Mouse (Mus musculus): Measurements from ENCODE around the gene Dnah6. TPM values are rescaled to one million over a fixed set of nuclear protein-coding genes. Genes with fewer than 3 reads are reported as not detected.

Dnah6 gene
- polyA plus RNA-seq, 1 experiment from 2014 or later: 0.04 TPM

GRCm38 (mm10) chr6:73003601-73004000 is 217.8 kb downstream of the Dnah6 start:
- H3K4me1 ChIP-seq: no peaks in the 10 kb centered on the region
- no peak for DNase-seq (ENCODE audit: low spot score)
- H3K9me3 ChIP-seq: no peaks in the 10 kb centered on the region
- no peaks in the 10 kb centered on the region for H3K36me3 ChIP-seq (replicated peaks)
- H3K27ac ChIP-seq (replicated peaks): no peak overlapping the region
- no peaks in the 10 kb centered on the region for H3K27me3 ChIP-seq (replicated peaks; ENCODE audit: low read depth, poor library complexity, severe bottlenecking)
- 77% methylated on average over 5 of the region's 5 CpGs for WGBS
- no peak overlapping the region for H3K4me3 ChIP-seq

GRCm38 (mm10) chr6:73002391-73002790 is 219.1 kb downstream of the Dnah6 start:
- Histone ChIP-seq H3K4me1 (no peaks in the 10 kb centered on the region), H3K4me3 (no peak overlapping the region), H3K9me3 (no peaks in the 10 kb centered on the region), H3K27me3 (replicated peaks; ENCODE audit: low read depth, poor library complexity, severe bottlenecking) (no peaks in the 10 kb centered on the region), H3K27ac (replicated peaks) (no peak overlapping the region), H3K36me3 (replicated peaks) (no peaks in the 10 kb centered on the region)
- 53% methylated on average over 1 of the region's 1 CpGs for WGBS
- DNase-seq (ENCODE audit: low spot score): no peak

- H3K27me3 ChIP-seq (replicated peaks; ENCODE audit: low read depth, poor library complexity, severe bottlenecking): no peaks in the 10 kb centered on the region
- no peak overlapping the region for H3K27ac ChIP-seq (replicated peaks)
- 91% methylated on average over 1 of the region's 1 CpGs for whole genome bisulfite sequencing
- DNase-seq (ENCODE audit: low spot score): no peak
- H3K9me3 ChIP-seq: no peaks in the 10 kb centered on the region
- no peaks in the 10 kb centered on the region for H3K4me1 ChIP-seq
- H3K36me3 ChIP-seq (replicated peaks): no peaks in the 10 kb centered on the region
- H3K4me3 ChIP-seq: no peak overlapping the region
These were observed 222.6 kb downstream of the Dnah6 start for GRCm38 (mm10) chr6:72998809-72999208.

- no peaks in the 10 kb centered on the region for H3K27me3 ChIP-seq (replicated peaks; ENCODE audit: low read depth, poor library complexity, severe bottlenecking)
- no peak for DNase-seq (ENCODE audit: low spot score)
- no peaks in the 10 kb centered on the region for H3K9me3 ChIP-seq
- 88% methylated on average over 5 of the region's 5 CpGs for WGBS
- H3K27ac ChIP-seq (replicated peaks): no peak overlapping the region
- peaks cover 5% of the 10 kb centered on the region for H3K4me1 ChIP-seq
- H3K4me3 ChIP-seq: no peak overlapping the region
- no peaks in the 10 kb centered on the region for H3K36me3 ChIP-seq (replicated peaks)
These were observed 227.8 kb downstream of the Dnah6 start for GRCm38 (mm10) chr6:72993688-72994082.

GRCm38 (mm10) chr6:72993054-72993687 is 228.3 kb downstream of the Dnah6 start:
- H3K4me3 ChIP-seq: no peak overlapping the region
- 76% methylated on average over 8 of the region's 8 CpGs for WGBS
- H3K36me3 ChIP-seq (replicated peaks): no peaks in the 10 kb centered on the region
- peaks cover 6% of the 10 kb centered on the region for H3K4me1 ChIP-seq
- no peaks in the 10 kb centered on the region for H3K27me3 ChIP-seq (replicated peaks; ENCODE audit: low read depth, poor library complexity, severe bottlenecking)
- no peak overlapping the region for H3K27ac ChIP-seq (replicated peaks)
- no peaks in the 10 kb centered on the region for H3K9me3 ChIP-seq
- DNase-seq (ENCODE audit: low spot score): no peak

GRCm38 (mm10) chr6:72990206-72990605 is 231.2 kb downstream of the Dnah6 start:
- 90% methylated on average over 5 of the region's 5 CpGs for WGBS
- Histone ChIP-seq H3K36me3 (replicated peaks) (no peaks in the 10 kb centered on the region), H3K9me3 (no peaks in the 10 kb centered on the region), H3K4me3 (no peak overlapping the region), H3K27me3 (replicated peaks; ENCODE audit: low read depth, poor library complexity, severe bottlenecking) (no peaks in the 10 kb centered on the region), H3K4me1 (peaks cover 6% of the 10 kb centered on the region), H3K27ac (replicated peaks) (no peak overlapping the region)
- DNase-seq (ENCODE audit: low spot score): no peak

- Histone ChIP-seq H3K27ac (replicated peaks) (peak overlapping the region; percentile 51), H3K27me3 (replicated peaks; ENCODE audit: low read depth, poor library complexity, severe bottlenecking) (no peaks in the 10 kb centered on the region), H3K9me3 (no peaks in the 10 kb centered on the region), H3K4me1 (peaks cover 6% of the 10 kb centered on the region), H3K4me3 (no peak overlapping the region), H3K36me3 (replicated peaks) (no peaks in the 10 kb centered on the region)
- WGBS: 37% methylated on average over 7 of the region's 7 CpGs
- DNase-seq (ENCODE audit: low spot score): peak; percentile 55
These were observed 232.3 kb downstream of the Dnah6 start for GRCm38 (mm10) chr6:72989028-72989736.

- WGBS: 79% methylated on average over 4 of the region's 4 CpGs
- H3K9me3 ChIP-seq: no peaks in the 10 kb centered on the region
These were observed 238.9 kb downstream of the Dnah6 start for GRCm38 (mm10) chr6:72982506-72982905.

GRCm38 (mm10) chr6:72981851-72982250 is 239.6 kb downstream of the Dnah6 start:
- Histone ChIP-seq H3K4me3 (no peak overlapping the region), H3K36me3 (replicated peaks) (no peaks in the 10 kb centered on the region), H3K9me3 (no peaks in the 10 kb centered on the region), H3K27ac (replicated peaks) (no peak overlapping the region), H3K4me1 (peaks cover 16% of the 10 kb centered on the region), H3K27me3 (replicated peaks; ENCODE audit: low read depth, poor library complexity, severe bottlenecking) (no peaks in the 10 kb centered on the region)
- 66% methylated on average over 6 of the region's 6 CpGs for WGBS
- DNase-seq (ENCODE audit: low spot score): no peak

More at GRCm38 (mm10) chr6:72982506-72982905, 238.9 kb downstream of the Dnah6 start:
- H3K27ac ChIP-seq (replicated peaks): no peak overlapping the region
- DNase-seq (ENCODE audit: low spot score): no peak
- peaks cover 16% of the 10 kb centered on the region for H3K4me1 ChIP-seq
- no peaks in the 10 kb centered on the region for H3K27me3 ChIP-seq (replicated peaks; ENCODE audit: low read depth, poor library complexity, severe bottlenecking)
- no peaks in the 10 kb centered on the region for H3K36me3 ChIP-seq (replicated peaks)
- no peak overlapping the region for H3K4me3 ChIP-seq

GRCm38 (mm10) chr6:72981124-72981651 is 240.3 kb downstream of the Dnah6 start:
- peak; percentile 65 for DNase-seq (ENCODE audit: low spot score)
- WGBS: 35% methylated on average over 9 of the region's 9 CpGs
- peak overlapping the region; percentile 30 for H3K27ac ChIP-seq (replicated peaks)

GRCm38 (mm10) chr6:72976866-72977265 is 244.6 kb downstream of the Dnah6 start:
- no peak for DNase-seq (ENCODE audit: low spot score)
- 91% methylated on average over 2 of the region's 2 CpGs for WGBS
- H3K27ac ChIP-seq (replicated peaks): no peak overlapping the region

More at GRCm38 (mm10) chr6:72981124-72981651, 240.3 kb downstream of the Dnah6 start:
- peaks cover 16% of the 10 kb centered on the region for H3K4me1 ChIP-seq
- H3K36me3 ChIP-seq (replicated peaks): no peaks in the 10 kb centered on the region
- H3K4me3 ChIP-seq: no peak overlapping the region
- no peaks in the 10 kb centered on the region for H3K27me3 ChIP-seq (replicated peaks; ENCODE audit: low read depth, poor library complexity, severe bottlenecking)
- no peaks in the 10 kb centered on the region for H3K9me3 ChIP-seq

GRCm38 (mm10) chr6:72971074-72971473 is 250.4 kb downstream of the Dnah6 start:
- WGBS: 76% methylated on average over 3 of the region's 3 CpGs
- no peaks in the 10 kb centered on the region for H3K27me3 ChIP-seq (replicated peaks; ENCODE audit: low read depth, poor library complexity, severe bottlenecking)
- no peaks in the 10 kb centered on the region for H3K9me3 ChIP-seq
- H3K4me3 ChIP-seq: no peak overlapping the region
- H3K36me3 ChIP-seq (replicated peaks): no peaks in the 10 kb centered on the region
- H3K27ac ChIP-seq (replicated peaks): no peak overlapping the region
- peaks cover 13% of the 10 kb centered on the region for H3K4me1 ChIP-seq
- no peak for DNase-seq (ENCODE audit: low spot score)

More at GRCm38 (mm10) chr6:72976866-72977265, 244.6 kb downstream of the Dnah6 start:
- Histone ChIP-seq H3K36me3 (replicated peaks) (no peaks in the 10 kb centered on the region), H3K27me3 (replicated peaks; ENCODE audit: low read depth, poor library complexity, severe bottlenecking) (no peaks in the 10 kb centered on the region), H3K4me3 (no peak overlapping the region), H3K9me3 (no peaks in the 10 kb centered on the region), H3K4me1 (peaks cover 11% of the 10 kb centered on the region)

GRCm38 (mm10) chr6:72969787-72970186 is 251.7 kb downstream of the Dnah6 start:
- no peak overlapping the region for H3K4me3 ChIP-seq
- no peak overlapping the region for H3K27ac ChIP-seq (replicated peaks)
- H3K27me3 ChIP-seq (replicated peaks; ENCODE audit: low read depth, poor library complexity, severe bottlenecking): no peaks in the 10 kb centered on the region
- WGBS: 38% methylated on average over 3 of the region's 3 CpGs
- peaks cover 13% of the 10 kb centered on the region for H3K4me1 ChIP-seq
- no peak for DNase-seq (ENCODE audit: low spot score)
- no peaks in the 10 kb centered on the region for H3K36me3 ChIP-seq (replicated peaks)
- no peaks in the 10 kb centered on the region for H3K9me3 ChIP-seq
